Mouse (Mus musculus): ENCODE results near the gene Kansl1.
A peak's percentile ranks its signal among the peaks of the same experiment; 100 is the strongest.

The Kansl1 gene

GRCm38 (mm10) chr11:104361790-104362189, 106.9 kb downstream of the Kansl1 start:
- DNase-seq, result no peak

GRCm38 (mm10) chr11:104346931-104347330, 121.7 kb downstream of the Kansl1 start:
- peak in 1 of 2 experiments; percentile 22 for DNase-seq

GRCm38 (mm10) chr11:104334946-104335345, 133.7 kb downstream of the Kansl1 start:
- no peak for DNase-seq

- no peak for DNase-seq
Observed at GRCm38 (mm10) chr11:104334115-104334514, 134.5 kb downstream of the Kansl1 start.

GRCm38 (mm10) chr11:104332105-104332504, 136.6 kb downstream of the Kansl1 start:
- no peak for DNase-seq

- DNase-seq, result no peak
Observed at GRCm38 (mm10) chr11:104331208-104331607, 137.5 kb downstream of the Kansl1 start.

- no peak for DNase-seq
Observed at GRCm38 (mm10) chr11:104330151-104330550, 138.5 kb downstream of the Kansl1 start.

- no peak for DNase-seq
Observed at GRCm38 (mm10) chr11:104329185-104329926, 139.3 kb downstream of the Kansl1 start.

GRCm38 (mm10) chr11:104327946-104328345, 140.7 kb downstream of the Kansl1 start:
- DNase-seq, result no peak

- DNase-seq, result no peak
Observed at GRCm38 (mm10) chr11:104327462-104327861, 141.2 kb downstream of the Kansl1 start.

- no peak for DNase-seq
Observed at GRCm38 (mm10) chr11:104322142-104322541, 146.5 kb downstream of the Kansl1 start.

- DNase-seq, result no peak
Observed at GRCm38 (mm10) chr11:104320511-104320910, 148.2 kb downstream of the Kansl1 start.

GRCm38 (mm10) chr11:104318940-104319781, 149.5 kb downstream of the Kansl1 start:
- no peak for DNase-seq

- no peak for DNase-seq
Observed at GRCm38 (mm10) chr11:104317631-104318030, 151.0 kb downstream of the Kansl1 start.

GRCm38 (mm10) chr11:104316685-104317400, 151.8 kb downstream of the Kansl1 start:
- DNase-seq, result no peak

- peak; percentile 52 to 78 for DNase-seq
Observed at GRCm38 (mm10) chr11:104315703-104316102, 153.0 kb downstream of the Kansl1 start.

GRCm38 (mm10) chr11:104311643-104312042, 157.0 kb downstream of the Kansl1 start:
- DNase-seq, result no peak

- DNase-seq, result no peak
Observed at GRCm38 (mm10) chr11:104310226-104310887, 158.3 kb downstream of the Kansl1 start.

GRCm38 (mm10) chr11:104309377-104310225, 159.1 kb downstream of the Kansl1 start:
- no peak for DNase-seq

- DNase-seq, result no peak
Observed at GRCm38 (mm10) chr11:104307136-104307535, 161.5 kb downstream of the Kansl1 start.

- no peak for DNase-seq
Observed at GRCm38 (mm10) chr11:104306483-104306882, 162.2 kb downstream of the Kansl1 start.

GRCm38 (mm10) chr11:104305711-104306110, 162.9 kb downstream of the Kansl1 start:
- no peak for DNase-seq
